Mouse (Mus musculus) kidney, embryonic 16.5 days (tissue): ENCODE measurements at regions not wholly inside any gene's neighbourhood (a gene's known extent, or its start where the extent isn't known, plus 50 kb on each side); places are given as distances from the start of the nearest gene placed in this dataset.

Experiments used
- ATAC-seq: fragments of 200-750 bp; cut with Nextera tagmentation; 2 replicates; pipeline ENCODE4 v1.8.0; 2017; ENCODE audit warnings: moderate TSS enrichment; ENCODE audit not compliant: low FRiP score, low TSS enrichment
- H3K27ac ChIP-seq: fragments of 300-500 bp; sonication (generic); 2 replicates; pipeline ENCODE4 v1.5.1; 2014; ENCODE audit warnings: low read length
- H3K27me3 ChIP-seq: fragments of 300-500 bp; sonication (generic); 2 replicates; pipeline ENCODE4 v1.6.1; 2014; ENCODE audit warnings: low read length, control low read depth, mixed read lengths; ENCODE audit not compliant: insufficient read depth
- H3K36me3 ChIP-seq: fragments of 300-500 bp; sonication (generic); 2 replicates; pipeline ENCODE4 v1.6.1; 2014; ENCODE audit warnings: low read length, control low read depth, mixed read lengths; ENCODE audit not compliant: insufficient read depth
- H3K4me1 ChIP-seq: fragments of 300-500 bp; sonication (generic); 2 replicates; pipeline ENCODE4 v1.6.1; 2014; ENCODE audit warnings: low read length, control low read depth, mixed read lengths; ENCODE audit not compliant: insufficient read depth
- H3K4me2 ChIP-seq: fragments of 300-500 bp; sonication (generic); replicated peaks from 2 replicates; pipeline ENCODE4 v1.6.1; 2014; ENCODE audit warnings: low read depth, low read length
- H3K4me3 ChIP-seq: fragments of 300-500 bp; sonication (generic); 2 replicates; pipeline ENCODE4 v1.5.1; 2014; ENCODE audit warnings: mild to moderate bottlenecking, low read length
- H3K9ac ChIP-seq: fragments of 300-500 bp; sonication (generic); replicated peaks from 2 replicates; pipeline ENCODE4 v1.6.1; 2014; ENCODE audit warnings: low read length
- H3K9me3 ChIP-seq: fragments of 300-500 bp; sonication (generic); 2 replicates; pipeline ENCODE4 v1.6.1; 2016; ENCODE audit warnings: low read length, control low read depth
- WGBS: fragments of 180-500 bp; shearing (Covaris S2); extraction: QIAGEN DNeasy Blood & Tissue Kit; methylation state at CpG from one replicate; pipeline ENCODE4 v1.1.7; 2014; 5-methylcytosine and 5-hydroxymethylcytosine counted together

GRCm38 (mm10) chr7:95682521-95682920 is 488.5 kb upstream of the Tenm4 start:
- no peak overlapping the region for H3K9ac ChIP-seq
- no peaks in the 10 kb centered on the region for H3K36me3 ChIP-seq
- no peak overlapping the region for H3K4me2 ChIP-seq
- H3K9me3 ChIP-seq = no peaks in the 10 kb centered on the region
- WGBS = 54% methylated on average over 3 of the region's 3 CpGs
- no peak for ATAC-seq
- no peak overlapping the region for H3K27ac ChIP-seq
- H3K4me1 ChIP-seq = 0 out of 2 replicates have a peak, but pooled peaks cover 3% of the 10 kb centered on the region
- no peak overlapping the region for H3K4me3 ChIP-seq
- no peaks in the 10 kb centered on the region for H3K27me3 ChIP-seq

- no peak overlapping the region for H3K9ac ChIP-seq
- H3K27ac ChIP-seq = no peak overlapping the region
- no peaks in the 10 kb centered on the region for H3K36me3 ChIP-seq
- H3K27me3 ChIP-seq = no peaks in the 10 kb centered on the region
- ATAC-seq = no peak
- no peaks in the 10 kb centered on the region for H3K9me3 ChIP-seq
- H3K4me2 ChIP-seq = no peak overlapping the region
- H3K4me1 ChIP-seq = no peaks in the 10 kb centered on the region
- WGBS = 79% methylated on average over 3 of the region's 3 CpGs
- H3K4me3 ChIP-seq = no peak overlapping the region
Measured at GRCm38 (mm10) chr7:95687733-95688132, 483.3 kb upstream of the Tenm4 start.

- H3K4me3 ChIP-seq = peak overlapping the region; percentile 40
- ATAC-seq = no peak
- H3K4me1 ChIP-seq = no peaks in the 10 kb centered on the region
- no peaks in the 10 kb centered on the region for H3K27me3 ChIP-seq
- no peaks in the 10 kb centered on the region for H3K9me3 ChIP-seq
- 15% methylated on average over 16 of the region's 16 CpGs for WGBS
- H3K9ac ChIP-seq = 0 out of 2 replicates have a peak overlapping the region, but pooled peaks have one; percentile 43
- no peaks in the 10 kb centered on the region for H3K36me3 ChIP-seq
- H3K27ac ChIP-seq = no peak overlapping the region
- H3K4me2 ChIP-seq = peak overlapping the region; percentile 58
Measured at GRCm38 (mm10) chr7:95688151-95689146, 482.6 kb upstream of the Tenm4 start.

GRCm38 (mm10) chr7:95689161-95689833 is 481.7 kb upstream of the Tenm4 start:
- H3K9ac ChIP-seq = no peak overlapping the region
- ATAC-seq = no peak
- 33% methylated on average over 7 of the region's 7 CpGs for WGBS

GRCm38 (mm10) chr7:95699506-95699905 is 471.5 kb upstream of the Tenm4 start:
- Histone ChIP-seq H3K27ac (no peak overlapping the region), H3K36me3 (no peaks in the 10 kb centered on the region), H3K9ac (no peak overlapping the region), H3K4me2 (no peak overlapping the region), H3K9me3 (no peaks in the 10 kb centered on the region), H3K4me3 (no peak overlapping the region), H3K4me1 (no peaks in the 10 kb centered on the region), H3K27me3 (no peaks in the 10 kb centered on the region)
- 67% methylated on average over 9 of the region's 9 CpGs for WGBS
- no peak for ATAC-seq

More at GRCm38 (mm10) chr7:95689161-95689833, 481.7 kb upstream of the Tenm4 start:
- Histone ChIP-seq H3K36me3 (no peaks in the 10 kb centered on the region), H3K4me2 (peak overlapping the region; percentile 58), H3K4me3 (peak overlapping the region; percentile 40), H3K27ac (no peak overlapping the region), H3K27me3 (no peaks in the 10 kb centered on the region), H3K9me3 (no peaks in the 10 kb centered on the region), H3K4me1 (no peaks in the 10 kb centered on the region)

- no peak for ATAC-seq
- Histone ChIP-seq H3K27me3 (no peaks in the 10 kb centered on the region), H3K9me3 (no peaks in the 10 kb centered on the region), H3K4me1 (no peaks in the 10 kb centered on the region), H3K4me3 (no peak overlapping the region), H3K36me3 (no peaks in the 10 kb centered on the region), H3K9ac (no peak overlapping the region), H3K27ac (no peak overlapping the region), H3K4me2 (no peak overlapping the region)
- 88% methylated on average over 7 of the region's 7 CpGs for WGBS
Measured at GRCm38 (mm10) chr7:95710088-95710487, 461.0 kb upstream of the Tenm4 start.

- Histone ChIP-seq H3K4me1 (0 out of 2 replicates have a peak, but pooled peaks cover 2% of the 10 kb centered on the region), H3K4me2 (no peak overlapping the region), H3K9ac (no peak overlapping the region), H3K27me3 (no peaks in the 10 kb centered on the region), H3K27ac (no peak overlapping the region), H3K9me3 (no peaks in the 10 kb centered on the region), H3K4me3 (no peak overlapping the region), H3K36me3 (no peaks in the 10 kb centered on the region)
- ATAC-seq = no peak
Measured at GRCm38 (mm10) chr7:95720083-95720482, 451.0 kb upstream of the Tenm4 start.

- Histone ChIP-seq H3K36me3 (no peaks in the 10 kb centered on the region), H3K4me2 (no peak overlapping the region)
- 84% methylated on average over 2 of the region's 2 CpGs for WGBS
Measured at GRCm38 (mm10) chr7:95725716-95726487, 445.1 kb upstream of the Tenm4 start.

GRCm38 (mm10) chr7:95733807-95734206 is 437.2 kb upstream of the Tenm4 start:
- Histone ChIP-seq H3K9ac (no peak overlapping the region), H3K9me3 (no peaks in the 10 kb centered on the region), H3K27ac (no peak overlapping the region), H3K4me3 (no peak overlapping the region), H3K4me2 (no peak overlapping the region), H3K36me3 (no peaks in the 10 kb centered on the region), H3K4me1 (0 out of 2 replicates have a peak, but pooled peaks cover 6% of the 10 kb centered on the region), H3K27me3 (no peaks in the 10 kb centered on the region)
- ATAC-seq = no peak
- 88% methylated on average over 1 of the region's 1 CpGs for WGBS

More at GRCm38 (mm10) chr7:95725716-95726487, 445.1 kb upstream of the Tenm4 start:
- no peak for ATAC-seq
- Histone ChIP-seq H3K9me3 (no peaks in the 10 kb centered on the region), H3K27me3 (no peaks in the 10 kb centered on the region), H3K27ac (no peak overlapping the region), H3K9ac (no peak overlapping the region), H3K4me1 (no peaks in the 10 kb centered on the region), H3K4me3 (no peak overlapping the region)
